Mouse (Mus musculus): ENCODE data around the gene Rps6ka5. TPM values are rescaled to one million over a fixed set of nuclear protein-coding genes. Genes with fewer than 3 reads are reported as not detected.

Gene Rps6ka5
- polyA plus RNA-seq, 1 experiment from 2014 or later = 5.8 TPM

DNA sequence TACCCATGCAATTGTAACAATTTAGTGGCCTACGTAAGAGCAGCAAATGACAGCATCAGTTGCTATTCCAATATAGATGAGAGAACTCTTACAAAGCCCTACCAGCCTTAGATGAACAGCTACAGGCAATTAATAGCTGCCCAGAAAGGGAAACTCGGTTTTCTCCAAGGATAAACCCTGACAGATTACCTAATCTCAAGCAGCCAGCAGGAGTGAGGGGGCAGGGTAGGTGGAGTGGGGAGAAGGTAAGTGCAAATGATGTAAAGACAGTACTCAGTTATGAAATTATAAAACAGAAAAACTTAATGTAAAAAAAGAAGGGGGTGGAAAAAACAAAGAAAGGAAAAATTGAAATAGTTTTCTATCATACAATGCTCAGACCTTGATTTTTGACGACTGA lies 159.2 kb downstream of the Rps6ka5 start:
- no peak for ATAC-seq (ENCODE audit: insufficient number of reproducible peaks, insufficient read depth, low FRiP score, low read depth)
- H3K4me3 ChIP-seq (ENCODE audit: control insufficient read depth in 1 of 2, insufficient read depth in 1 of 2, low read depth in 1 of 2, low read length in 2 of 2) = no peak overlapping the region
- H3K9ac ChIP-seq (ENCODE audit: low read length) = no peak overlapping the region
- 66% methylated on average over 3 of the region's 3 CpGs for WGBS
- no peak overlapping the region for H3K27ac ChIP-seq (replicated peaks in 1 of 2; ENCODE audit: control insufficient read depth in 1 of 2, insufficient read depth in 1 of 2, low read depth in 2 of 2, low read length in 2 of 2)
- H3K36me3 ChIP-seq (ENCODE audit: control insufficient read depth, insufficient read depth, low read length) = peaks cover 4% of the 10 kb centered on the region; the same call in 1 of the 2 replicates
- 0 out of 2 replicates have a peak, but pooled peaks cover 4% of the 10 kb centered on the region for H3K9me3 ChIP-seq (ENCODE audit: control insufficient read depth, low read length)
- H3K4me1 ChIP-seq (ENCODE audit: control insufficient read depth in 2 of 2, insufficient read depth in 2 of 2, low read length in 2 of 2) = peaks cover 0 to 3% of the 10 kb centered on the region in 2 experiments; a peak in 1 of 4 replicates
- no peaks in the 10 kb centered on the region for H3K27me3 ChIP-seq (ENCODE audit: control insufficient read depth, insufficient read depth, low read length)
- H3K4me2 ChIP-seq (ENCODE audit: low read length) = no peak overlapping the region

DNA sequence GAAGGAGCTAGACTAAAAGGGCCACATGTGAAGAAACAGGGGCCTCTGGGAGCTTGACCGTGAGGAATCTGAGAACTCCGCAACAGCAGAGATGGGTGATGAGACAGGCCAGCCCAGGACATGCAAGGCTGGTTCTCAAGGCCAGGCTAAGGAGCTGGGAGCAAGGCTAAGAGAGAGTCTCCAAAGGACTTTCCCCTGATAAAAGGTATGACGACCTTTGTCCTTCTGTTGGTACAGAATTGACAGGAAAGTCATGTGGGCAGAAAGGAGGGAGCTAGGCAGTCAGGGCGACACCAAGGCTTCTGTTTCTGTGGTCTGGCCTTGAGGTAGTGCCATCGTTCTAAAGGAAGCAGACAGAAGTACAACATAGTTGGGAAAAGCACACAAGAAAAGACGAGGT lies 173.1 kb downstream of the Rps6ka5 start:
- Histone ChIP-seq H3K27me3 (ENCODE audit: control insufficient read depth, insufficient read depth, low read length) (no peaks in the 10 kb centered on the region), H3K9ac (ENCODE audit: low read length) (no peak overlapping the region), H3K9me3 (ENCODE audit: control insufficient read depth, low read length) (no peaks in the 10 kb centered on the region), H3K27ac (replicated peaks in 1 of 2; ENCODE audit: control insufficient read depth in 1 of 2, insufficient read depth in 1 of 2, low read depth in 2 of 2, low read length in 2 of 2) (no peak overlapping the region), H3K4me2 (ENCODE audit: low read length) (no peak overlapping the region), H3K4me1 (ENCODE audit: control insufficient read depth in 2 of 2, insufficient read depth in 2 of 2, low read length in 2 of 2) (peaks cover 0 to under 1% of the 10 kb centered on the region in 2 experiments; a peak in 1 of 4 replicates), H3K4me3 (ENCODE audit: control insufficient read depth in 1 of 2, insufficient read depth in 1 of 2, low read depth in 1 of 2, low read length in 2 of 2) (no peak overlapping the region), H3K36me3 (ENCODE audit: control insufficient read depth, insufficient read depth, low read length) (peaks cover 17% of the 10 kb centered on the region)
- ATAC-seq (ENCODE audit: insufficient number of reproducible peaks, insufficient read depth, low FRiP score, low read depth) = no peak
- WGBS = 83% methylated on average over 6 of the region's 6 CpGs

- ATAC-seq (ENCODE audit: insufficient number of reproducible peaks, insufficient read depth, low FRiP score, low read depth) = no peak
- Histone ChIP-seq H3K36me3 (ENCODE audit: control insufficient read depth, insufficient read depth, low read length) (peaks cover 17% of the 10 kb centered on the region), H3K9ac (ENCODE audit: low read length) (no peak overlapping the region), H3K27me3 (ENCODE audit: control insufficient read depth, insufficient read depth, low read length) (no peaks in the 10 kb centered on the region), H3K9me3 (ENCODE audit: control insufficient read depth, low read length) (no peaks in the 10 kb centered on the region), H3K4me1 (ENCODE audit: control insufficient read depth in 2 of 2, insufficient read depth in 2 of 2, low read length in 2 of 2) (no peaks in the 10 kb centered on the region), H3K4me2 (ENCODE audit: low read length) (no peak overlapping the region), H3K27ac (replicated peaks in 1 of 2; ENCODE audit: control insufficient read depth in 1 of 2, insufficient read depth in 1 of 2, low read depth in 2 of 2, low read length in 2 of 2) (no peak overlapping the region), H3K4me3 (ENCODE audit: control insufficient read depth in 1 of 2, insufficient read depth in 1 of 2, low read depth in 1 of 2, low read length in 2 of 2) (no peak overlapping the region)
- 73% methylated on average over 1 of the region's 1 CpGs for WGBS
Observed at GRCm38 (mm10) chr12:100551972-100552371, 174.8 kb downstream of the Rps6ka5 start.

- H3K4me1 ChIP-seq (ENCODE audit: control insufficient read depth in 2 of 2, insufficient read depth in 2 of 2, low read length in 2 of 2) = peaks cover 1 to 3% of the 10 kb centered on the region in 2 experiments; a peak in 1 of 4 replicates
- H3K36me3 ChIP-seq (ENCODE audit: control insufficient read depth, insufficient read depth, low read length) = no peaks in the 10 kb centered on the region
- H3K27ac ChIP-seq (replicated peaks in 1 of 2; ENCODE audit: control insufficient read depth in 1 of 2, insufficient read depth in 1 of 2, low read depth in 2 of 2, low read length in 2 of 2) = no peak overlapping the region
- WGBS = 93% methylated on average over 4 of the region's 4 CpGs
- H3K9ac ChIP-seq (ENCODE audit: low read length) = no peak overlapping the region
- no peak for ATAC-seq (ENCODE audit: insufficient number of reproducible peaks, insufficient read depth, low FRiP score, low read depth)
- no peaks in the 10 kb centered on the region for H3K9me3 ChIP-seq (ENCODE audit: control insufficient read depth, low read length)
- H3K4me3 ChIP-seq (ENCODE audit: control insufficient read depth in 1 of 2, insufficient read depth in 1 of 2, low read depth in 1 of 2, low read length in 2 of 2) = no peak overlapping the region
- no peak overlapping the region for H3K4me2 ChIP-seq (ENCODE audit: low read length)
- H3K27me3 ChIP-seq (ENCODE audit: control insufficient read depth, insufficient read depth, low read length) = no peaks in the 10 kb centered on the region
Observed at GRCm38 (mm10) chr12:100544194-100544567, 182.6 kb downstream of the Rps6ka5 start.

- H3K4me2 ChIP-seq (ENCODE audit: low read length) = no peak overlapping the region
- no peak overlapping the region for H3K9ac ChIP-seq (ENCODE audit: low read length)
- ATAC-seq (ENCODE audit: insufficient number of reproducible peaks, insufficient read depth, low FRiP score, low read depth) = no peak
- no peaks in the 10 kb centered on the region for H3K27me3 ChIP-seq (ENCODE audit: control insufficient read depth, insufficient read depth, low read length)
- H3K4me3 ChIP-seq (ENCODE audit: control insufficient read depth in 1 of 2, insufficient read depth in 1 of 2, low read depth in 1 of 2, low read length in 2 of 2) = no peak overlapping the region
- 74% methylated on average over 6 of the region's 6 CpGs for WGBS
- peaks cover 3 to 8% of the 10 kb centered on the region in 2 experiments; a peak in 1 of 4 replicates for H3K4me1 ChIP-seq (ENCODE audit: control insufficient read depth in 2 of 2, insufficient read depth in 2 of 2, low read length in 2 of 2)
- no peak overlapping the region for H3K27ac ChIP-seq (replicated peaks in 1 of 2; ENCODE audit: control insufficient read depth in 1 of 2, insufficient read depth in 1 of 2, low read depth in 2 of 2, low read length in 2 of 2)
- no peaks in the 10 kb centered on the region for H3K9me3 ChIP-seq (ENCODE audit: control insufficient read depth, low read length)
- H3K36me3 ChIP-seq (ENCODE audit: control insufficient read depth, insufficient read depth, low read length) = no peaks in the 10 kb centered on the region
Observed at GRCm38 (mm10) chr12:100543437-100544193, 183.2 kb downstream of the Rps6ka5 start.

DNA sequence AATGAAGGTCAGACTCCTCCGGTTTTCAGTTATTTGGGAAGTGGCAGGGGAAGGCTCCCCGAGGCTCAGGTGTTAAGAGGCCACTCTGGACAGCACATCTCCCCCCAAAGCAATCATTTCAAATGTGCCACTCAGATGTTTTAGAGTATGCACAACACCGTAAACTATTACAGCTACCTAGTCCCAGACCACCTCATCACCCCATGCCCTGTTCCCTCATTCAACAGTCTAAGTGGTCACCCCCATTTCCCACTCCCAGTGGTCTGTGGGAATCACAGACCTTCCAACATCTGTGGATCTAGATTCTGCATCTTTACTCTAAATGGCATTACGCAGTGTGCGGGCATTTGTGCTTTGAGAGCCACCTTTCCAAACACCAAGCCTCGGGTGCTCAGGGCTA lies 184.3 kb downstream of the Rps6ka5 start:
- H3K27ac ChIP-seq (replicated peaks in 1 of 2; ENCODE audit: control insufficient read depth in 1 of 2, insufficient read depth in 1 of 2, low read depth in 2 of 2, low read length in 2 of 2) = no peak overlapping the region
- H3K9ac ChIP-seq (ENCODE audit: low read length) = no peak overlapping the region
- WGBS = 87% methylated on average over 6 of the region's 6 CpGs
- H3K4me2 ChIP-seq (ENCODE audit: low read length) = no peak overlapping the region
- H3K27me3 ChIP-seq (ENCODE audit: control insufficient read depth, insufficient read depth, low read length) = no peaks in the 10 kb centered on the region
- no peaks in the 10 kb centered on the region for H3K9me3 ChIP-seq (ENCODE audit: control insufficient read depth, low read length)
- peaks cover 3 to 11% of the 10 kb centered on the region in 2 experiments; a peak in 2 of 4 replicates for H3K4me1 ChIP-seq (ENCODE audit: control insufficient read depth in 2 of 2, insufficient read depth in 2 of 2, low read length in 2 of 2)
- ATAC-seq (ENCODE audit: insufficient number of reproducible peaks, insufficient read depth, low FRiP score, low read depth) = no peak
- no peak overlapping the region for H3K4me3 ChIP-seq (ENCODE audit: control insufficient read depth in 1 of 2, insufficient read depth in 1 of 2, low read depth in 1 of 2, low read length in 2 of 2)
- H3K36me3 ChIP-seq (ENCODE audit: control insufficient read depth, insufficient read depth, low read length) = no peaks in the 10 kb centered on the region

DNA sequence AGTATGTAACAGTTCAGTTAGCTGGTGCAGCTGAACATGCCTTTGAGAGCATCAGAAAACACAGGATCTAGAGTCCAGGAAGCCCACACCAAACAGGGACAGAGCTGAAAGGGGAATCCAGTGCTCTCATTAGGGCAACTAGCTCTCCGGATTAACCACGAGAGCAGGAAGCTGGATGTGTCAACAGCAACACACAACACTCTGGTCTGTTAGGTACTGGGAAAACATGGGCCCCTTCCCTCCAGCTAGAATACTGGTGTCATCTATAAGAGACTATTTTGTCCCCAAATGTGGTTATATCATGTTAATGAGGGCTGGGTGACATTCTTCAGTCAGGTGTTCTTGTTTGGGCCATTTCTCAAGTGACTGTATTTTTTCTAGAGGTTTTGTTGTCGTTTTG lies 184.7 kb downstream of the Rps6ka5 start:
- Histone ChIP-seq H3K4me1 (ENCODE audit: control insufficient read depth in 2 of 2, insufficient read depth in 2 of 2, low read length in 2 of 2) (peaks cover 4 to 11% of the 10 kb centered on the region in 2 experiments; a peak in 3 of 4 replicates), H3K4me2 (ENCODE audit: low read length) (no peak overlapping the region), H3K36me3 (ENCODE audit: control insufficient read depth, insufficient read depth, low read length) (no peaks in the 10 kb centered on the region), H3K27ac (replicated peaks in 1 of 2; ENCODE audit: control insufficient read depth in 1 of 2, insufficient read depth in 1 of 2, low read depth in 2 of 2, low read length in 2 of 2) (no peak overlapping the region), H3K27me3 (ENCODE audit: control insufficient read depth, insufficient read depth, low read length) (no peaks in the 10 kb centered on the region), H3K9ac (ENCODE audit: low read length) (no peak overlapping the region), H3K4me3 (ENCODE audit: control insufficient read depth in 1 of 2, insufficient read depth in 1 of 2, low read depth in 1 of 2, low read length in 2 of 2) (no peak overlapping the region), H3K9me3 (ENCODE audit: control insufficient read depth, low read length) (no peaks in the 10 kb centered on the region)
- ATAC-seq (ENCODE audit: insufficient number of reproducible peaks, insufficient read depth, low FRiP score, low read depth) = no peak
- 27% methylated on average over 3 of the region's 3 CpGs for WGBS

Data from heart, embryonic 14.5 days (tissue).